Mouse (Mus musculus) G1E-ER4 (cell line): ENCODE measurements around the gene Slc35f3. TPM values are rescaled to one million over a fixed set of nuclear protein-coding genes. Genes with fewer than 3 reads are reported as not detected.

Experiments used
- GATA1 ChIP-seq: IDR thresholded peaks from one replicate; pipeline ENCODE4 v1.8.0; 2012; ENCODE audit warnings: low read length, inconsistent platforms
- polyA plus RNA-seq: library from polyadenylated mRNA; stranded (reverse); fragments of >175 nt; gene quantifications from 2 replicates; pipeline ENCODE4 v1.2.3, GENCODE M21; 2012

Gene Slc35f3
- polyA plus RNA-seq = not detected in 2 replicates

- no peak for TF ChIP-seq GATA1
Observed at GRCm38 (mm10) chr8:126298296-126299093, at the start of gene Slc35f3. Gene Slc35f3 (plus strand): TSS chr8:126298558.

- TF ChIP-seq GATA1 = no peak
Observed at GRCm38 (mm10) chr8:126250486-126250885, 47.9 kb upstream of the Slc35f3 start.

GRCm38 (mm10) chr8:126256585-126257391 is 41.6 kb upstream of the Slc35f3 start:
- no peak for TF ChIP-seq GATA1

GRCm38 (mm10) chr8:126257392-126257681 is 41.0 kb upstream of the Slc35f3 start:
- TF ChIP-seq GATA1 = no peak

GRCm38 (mm10) chr8:126258175-126258781 is 40.1 kb upstream of the Slc35f3 start:
- no peak for TF ChIP-seq GATA1

GRCm38 (mm10) chr8:126265186-126265585 is 33.2 kb upstream of the Slc35f3 start:
- no peak for TF ChIP-seq GATA1

GRCm38 (mm10) chr8:126267118-126267517 is 31.2 kb upstream of the Slc35f3 start:
- TF ChIP-seq GATA1 = no peak

GRCm38 (mm10) chr8:126269733-126270132 is 28.6 kb upstream of the Slc35f3 start:
- TF ChIP-seq GATA1 = no peak

GRCm38 (mm10) chr8:126272445-126272844 is 25.9 kb upstream of the Slc35f3 start:
- no peak for TF ChIP-seq GATA1

GRCm38 (mm10) chr8:126273066-126273465 is 25.3 kb upstream of the Slc35f3 start:
- no peak for TF ChIP-seq GATA1

- TF ChIP-seq GATA1 = no peak
Observed at GRCm38 (mm10) chr8:126274866-126275360, 23.4 kb upstream of the Slc35f3 start.

GRCm38 (mm10) chr8:126275886-126276285 is 22.5 kb upstream of the Slc35f3 start:
- no peak for TF ChIP-seq GATA1

GRCm38 (mm10) chr8:126291951-126292350 is 6.4 kb upstream of the Slc35f3 start:
- no peak for TF ChIP-seq GATA1

GRCm38 (mm10) chr8:126297284-126297845 is 993 bp upstream of the Slc35f3 start:
- no peak for TF ChIP-seq GATA1

GRCm38 (mm10) chr8:126299333-126299732 is 975 bp downstream of the Slc35f3 start:
- TF ChIP-seq GATA1 = no peak

GRCm38 (mm10) chr8:126300350-126300749 is 2.0 kb downstream of the Slc35f3 start:
- TF ChIP-seq GATA1 = no peak
